Mouse (Mus musculus): ENCODE measurements around the gene Sf3b3. TPM values are rescaled to one million over a fixed set of nuclear protein-coding genes. Genes with fewer than 3 reads are reported as not detected.

The Sf3b3 gene
- total and polyA plus RNA-seq, 3 experiments = 13.6 to 201 (median 176) TPM

GRCm38 (mm10) chr8:110804825-110805514 lies 41.6 kb downstream of the Sf3b3 start:
- Histone ChIP-seq H3K4me1 (ENCODE audit: insufficient read depth, low read depth, low read length) (no peaks in the 10 kb centered on the region), H3K9me3 (replicated peaks) (no peaks in the 10 kb centered on the region), H3K27me3 (ENCODE audit: insufficient read depth, low read length) (peaks cover 31% of the 10 kb centered on the region), H3K4me3 (ENCODE audit: low read depth, low read length) (no peak overlapping the region), H3K36me3 (replicated peaks) (peaks cover 17% of the 10 kb centered on the region)
- DNase-seq (ENCODE audit: low spot score) (no peak), ATAC-seq (ENCODE audit: extremely low read depth, insufficient number of reproducible peaks, low FRiP score, poor library complexity, severe bottlenecking) (no peak)
- TF ChIP-seq GATA1 (IDR thresholded peaks at IDR 0.05; ENCODE audit: borderline replicate concordance, low read length) (no peak), CTCF (IDR thresholded peaks at IDR 0.05; ENCODE audit: low read depth, low read length) (no peak), TAL1 (conservative IDR thresholded peaks at IDR 0.05; ENCODE audit: low read depth, low read length) (no peak), POLR2AphosphoS5 (IDR thresholded peaks at IDR 0.05; ENCODE audit: insufficient replicate concordance, low read depth, low read length) (no peak), GATA2 (IDR thresholded peaks at IDR 0.05; ENCODE audit: borderline replicate concordance, low read depth, low read length) (no peak)

DNA sequence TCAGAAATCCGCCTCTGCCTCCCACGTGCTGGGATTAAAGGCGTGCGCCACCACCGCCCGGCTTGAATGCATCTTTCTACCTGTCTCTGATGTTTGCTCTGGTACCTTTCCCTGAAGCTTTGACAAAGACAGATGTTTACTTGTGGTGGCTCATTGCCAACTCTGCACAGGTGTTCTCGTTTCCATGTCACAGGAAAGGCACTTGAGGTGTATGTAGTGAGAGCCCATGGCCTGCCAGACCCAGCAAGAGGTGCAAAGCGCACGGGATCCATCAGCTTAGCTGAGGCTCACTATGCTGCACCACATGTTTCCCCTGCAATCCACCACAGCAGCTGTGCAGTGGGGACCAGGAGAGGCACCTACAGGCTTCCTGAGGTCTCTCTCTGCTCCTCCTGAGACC lies 42.7 kb downstream of the Sf3b3 start:
- H3K9me3 ChIP-seq (replicated peaks) = no peaks in the 10 kb centered on the region
- H3K4me1 ChIP-seq (ENCODE audit: insufficient read depth, low read depth, low read length) = no peaks in the 10 kb centered on the region
- no peak overlapping the region for H3K4me3 ChIP-seq (ENCODE audit: low read depth, low read length)
- no peak for ATAC-seq (ENCODE audit: extremely low read depth, insufficient number of reproducible peaks, low FRiP score, poor library complexity, severe bottlenecking)
- H3K27me3 ChIP-seq (ENCODE audit: insufficient read depth, low read length) = peaks cover 31% of the 10 kb centered on the region
- DNase-seq (ENCODE audit: low spot score) = no peak
- TF ChIP-seq CTCF (IDR thresholded peaks at IDR 0.05; ENCODE audit: low read depth, low read length) = no peak
- peaks cover 6% of the 10 kb centered on the region for H3K36me3 ChIP-seq (replicated peaks)

- TF ChIP-seq CTCF (IDR thresholded peaks at IDR 0.05; ENCODE audit: low read depth, low read length) (no peak), GATA2 (IDR thresholded peaks at IDR 0.05; ENCODE audit: borderline replicate concordance, low read depth, low read length) (no peak), TAL1 (conservative IDR thresholded peaks at IDR 0.05; ENCODE audit: low read depth, low read length) (no peak), POLR2AphosphoS5 (IDR thresholded peaks at IDR 0.05; ENCODE audit: insufficient replicate concordance, low read depth, low read length) (no peak), GATA1 (IDR thresholded peaks at IDR 0.05; ENCODE audit: borderline replicate concordance, low read length) (no peak)
- ATAC-seq (ENCODE audit: extremely low read depth, insufficient number of reproducible peaks, low FRiP score, poor library complexity, severe bottlenecking) (no peak), DNase-seq (ENCODE audit: low spot score) (no peak)
- H3K4me1 ChIP-seq (ENCODE audit: insufficient read depth, low read depth, low read length) = no peaks in the 10 kb centered on the region
- no peak overlapping the region for H3K4me3 ChIP-seq (ENCODE audit: low read depth, low read length)
- no peaks in the 10 kb centered on the region for H3K36me3 ChIP-seq (replicated peaks)
- H3K9me3 ChIP-seq (replicated peaks) = no peaks in the 10 kb centered on the region
- H3K27me3 ChIP-seq (ENCODE audit: insufficient read depth, low read length) = peaks cover 31% of the 10 kb centered on the region
Observed at GRCm38 (mm10) chr8:110802988-110803387, 43.6 kb downstream of the Sf3b3 start.

- DNase-seq (ENCODE audit: low spot score) (no peak), ATAC-seq (ENCODE audit: extremely low read depth, insufficient number of reproducible peaks, low FRiP score, poor library complexity, severe bottlenecking) (no peak)
- H3K36me3 ChIP-seq (replicated peaks) = no peaks in the 10 kb centered on the region
- TF ChIP-seq POLR2AphosphoS5 (IDR thresholded peaks at IDR 0.05; ENCODE audit: insufficient replicate concordance, low read depth, low read length) (no peak), GATA1 (IDR thresholded peaks at IDR 0.05; ENCODE audit: borderline replicate concordance, low read length) (no peak), CTCF (IDR thresholded peaks at IDR 0.05; ENCODE audit: low read depth, low read length) (no peak), TAL1 (conservative IDR thresholded peaks at IDR 0.05; ENCODE audit: low read depth, low read length) (no peak), GATA2 (IDR thresholded peaks at IDR 0.05; ENCODE audit: borderline replicate concordance, low read depth, low read length) (no peak)
- H3K4me3 ChIP-seq (ENCODE audit: low read depth, low read length) = no peak overlapping the region
- H3K27me3 ChIP-seq (ENCODE audit: insufficient read depth, low read length) = peaks cover 42% of the 10 kb centered on the region
- H3K9me3 ChIP-seq (replicated peaks) = peaks cover 7% of the 10 kb centered on the region
- H3K4me1 ChIP-seq (ENCODE audit: insufficient read depth, low read depth, low read length) = no peaks in the 10 kb centered on the region
Observed at GRCm38 (mm10) chr8:110797086-110797485, 49.5 kb downstream of the Sf3b3 start.

DNA sequence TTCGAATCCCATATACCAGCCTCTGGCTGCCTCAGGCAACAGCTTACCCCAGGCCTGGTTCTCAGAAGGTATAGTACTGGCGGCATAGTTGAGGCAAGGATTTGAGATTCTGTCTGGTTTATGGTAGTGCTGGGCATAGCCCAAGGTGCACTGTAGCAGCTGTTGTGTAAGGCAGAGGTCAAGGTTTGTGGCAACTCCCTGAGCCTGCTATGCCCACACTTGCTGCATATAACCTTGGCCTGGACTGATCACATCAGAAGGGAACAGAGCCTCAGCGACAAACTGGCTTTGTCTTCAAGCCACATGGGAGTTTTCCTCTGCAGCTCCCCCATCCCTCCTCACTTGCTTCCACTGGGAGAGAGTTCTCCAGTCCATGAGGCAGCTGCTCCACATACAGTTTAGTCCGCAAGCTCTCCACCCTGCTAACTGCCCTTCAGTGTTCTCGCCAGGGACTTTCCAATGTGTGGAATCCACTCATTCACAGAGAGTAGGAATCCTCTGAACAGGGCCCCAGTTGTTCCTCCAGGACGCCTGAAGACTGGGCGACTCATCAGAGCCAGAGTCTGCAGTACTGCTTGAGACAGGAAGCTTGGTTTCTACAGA lies 52.1 kb downstream of the Sf3b3 start:
- Histone ChIP-seq H3K4me1 (ENCODE audit: insufficient read depth, low read depth, low read length) (no peaks in the 10 kb centered on the region), H3K4me3 (ENCODE audit: low read depth, low read length) (no peak overlapping the region), H3K9me3 (replicated peaks) (peaks cover 7% of the 10 kb centered on the region), H3K36me3 (replicated peaks) (no peaks in the 10 kb centered on the region), H3K27me3 (ENCODE audit: insufficient read depth, low read length) (peaks cover 40% of the 10 kb centered on the region)
- ATAC-seq (ENCODE audit: extremely low read depth, insufficient number of reproducible peaks, low FRiP score, poor library complexity, severe bottlenecking) (no peak), DNase-seq (ENCODE audit: low spot score) (no peak)
- TF ChIP-seq CTCF (IDR thresholded peaks at IDR 0.05; ENCODE audit: low read depth, low read length) (no peak), TAL1 (conservative IDR thresholded peaks at IDR 0.05; ENCODE audit: low read depth, low read length) (no peak), GATA2 (IDR thresholded peaks at IDR 0.05; ENCODE audit: borderline replicate concordance, low read depth, low read length) (no peak), POLR2AphosphoS5 (IDR thresholded peaks at IDR 0.05; ENCODE audit: insufficient replicate concordance, low read depth, low read length) (no peak), GATA1 (IDR thresholded peaks at IDR 0.05; ENCODE audit: borderline replicate concordance, low read length) (no peak)

DNA sequence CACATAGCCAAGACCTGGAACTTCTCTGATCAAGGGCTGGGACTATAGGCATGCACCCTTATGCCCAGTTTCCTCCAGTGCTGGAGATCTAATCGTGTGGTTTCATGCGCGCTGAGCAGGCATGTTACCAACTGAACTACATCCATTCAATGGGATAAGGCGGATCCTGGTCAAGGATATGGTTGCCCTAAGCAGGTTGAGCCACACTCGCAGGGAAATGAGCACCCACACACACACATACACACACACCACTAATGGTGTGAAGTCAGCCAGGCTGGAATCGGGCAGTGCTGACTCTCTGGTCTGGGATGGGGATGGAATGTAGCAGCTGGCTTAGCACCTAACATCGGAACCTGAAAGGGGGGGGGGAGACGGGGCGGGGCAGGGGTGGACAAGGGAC lies 52.7 kb downstream of the Sf3b3 start:
- TF ChIP-seq GATA1 (IDR thresholded peaks at IDR 0.05; ENCODE audit: borderline replicate concordance, low read length) (no peak), POLR2AphosphoS5 (IDR thresholded peaks at IDR 0.05; ENCODE audit: insufficient replicate concordance, low read depth, low read length) (no peak), GATA2 (IDR thresholded peaks at IDR 0.05; ENCODE audit: borderline replicate concordance, low read depth, low read length) (no peak), CTCF (IDR thresholded peaks at IDR 0.05; ENCODE audit: low read depth, low read length) (no peak), TAL1 (conservative IDR thresholded peaks at IDR 0.05; ENCODE audit: low read depth, low read length) (no peak)
- Histone ChIP-seq H3K9me3 (replicated peaks) (peaks cover 7% of the 10 kb centered on the region), H3K27me3 (ENCODE audit: insufficient read depth, low read length) (peaks cover 45% of the 10 kb centered on the region), H3K4me1 (ENCODE audit: insufficient read depth, low read depth, low read length) (no peaks in the 10 kb centered on the region), H3K4me3 (ENCODE audit: low read depth, low read length) (no peak overlapping the region), H3K36me3 (replicated peaks) (no peaks in the 10 kb centered on the region)
- DNase-seq (ENCODE audit: low spot score) = no peak
- ATAC-seq (ENCODE audit: extremely low read depth, insufficient number of reproducible peaks, low FRiP score, poor library complexity, severe bottlenecking) = no peak

All from G1E (cell line).